Mouse (Mus musculus) myocyte (in vitro differentiated cells): ENCODE data around the gene Gm765.

Experiments
- CEBPB ChIP-seq: IDR thresholded peaks from 2 replicates; pipeline ENCODE4 v1.6.1; 2011; ENCODE audit warnings: mild to moderate bottlenecking, moderate library complexity; ENCODE audit not compliant: poor library complexity, insufficient read depth, severe bottlenecking
- E2F4 ChIP-seq: IDR thresholded peaks from one replicate; pipeline ENCODE4 v1.6.1; 2011; ENCODE audit warnings: mild to moderate bottlenecking, control low read depth, moderate library complexity; ENCODE audit not compliant: insufficient read depth
- MAX ChIP-seq: IDR thresholded peaks from one replicate; pipeline ENCODE4 v1.6.1; 2011; ENCODE audit warnings: low read depth, mild to moderate bottlenecking, control low read depth
- MYOD1 ChIP-seq, 3 experiments: IDR thresholded peaks; one replicate each; pipeline ENCODE4 v1.6.1; 2011; ENCODE audit warnings: control low read depth in 2 of 3, low read depth in 2 of 3, mild to moderate bottlenecking in 2 of 3, moderate library complexity in 1 of 3; ENCODE audit not compliant: insufficient read length in 2 of 3, control insufficient read depth in 1 of 3
- MYOG ChIP-seq, 3 experiments: IDR thresholded peaks; one replicate each; pipeline ENCODE4 v1.6.1; 2011; ENCODE audit warnings: control low read depth in 2 of 3, low read depth in 2 of 3, mild to moderate bottlenecking in 2 of 3; ENCODE audit not compliant: insufficient read length in 2 of 3, control insufficient read depth in 1 of 3, insufficient read depth in 1 of 3
- POLR2A ChIP-seq: IDR thresholded peaks from one replicate; pipeline ENCODE4 v1.6.1; 2011; ENCODE audit warnings: low read depth, mild to moderate bottlenecking, control low read depth, moderate library complexity; ENCODE audit not compliant: insufficient read length
- POLR2AphosphoS2 ChIP-seq: IDR thresholded peaks from one replicate; pipeline ENCODE4 v1.6.1; 2011; ENCODE audit warnings: low read depth, control low read depth; ENCODE audit not compliant: insufficient read length
- SRF ChIP-seq: IDR thresholded peaks from one replicate; pipeline ENCODE4 v1.6.1; 2011; ENCODE audit warnings: low read depth; ENCODE audit not compliant: control insufficient read depth, insufficient read length
- TCF12 ChIP-seq: IDR thresholded peaks from one replicate; pipeline ENCODE4 v1.6.1; 2011; ENCODE audit warnings: mild to moderate bottlenecking, control low read depth; ENCODE audit not compliant: poor library complexity, insufficient read depth, severe bottlenecking
- USF1 ChIP-seq: IDR thresholded peaks from one replicate; pipeline ENCODE4 v1.6.1; 2011; ENCODE audit warnings: low read depth, mild to moderate bottlenecking, control low read depth, moderate library complexity

DNA sequence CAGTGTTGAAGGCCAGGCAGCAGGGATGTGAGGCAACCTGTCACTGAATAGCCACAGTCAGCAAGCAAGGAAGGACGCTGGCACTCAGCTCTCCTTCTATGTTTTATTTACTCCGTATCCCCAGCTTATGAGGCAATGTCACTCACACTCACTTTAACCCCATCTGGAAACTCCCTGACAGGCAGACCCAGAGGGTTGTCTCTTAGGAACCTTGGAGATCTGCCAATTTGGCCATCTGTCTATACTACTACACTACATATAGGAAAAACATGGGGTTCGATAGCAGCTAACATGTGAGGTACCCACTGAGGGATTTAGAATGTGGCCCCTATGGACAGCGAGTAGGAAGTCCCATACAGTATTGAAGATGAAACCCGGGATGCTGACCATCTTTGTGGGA is 12.7 kb upstream of the Gm765 start:
- TF ChIP-seq POLR2A = no peak
- no peak for TF ChIP-seq MYOD1 (IDR thresholded peaks at IDR 0.05; ENCODE audit: control insufficient read depth in 1 of 3, insufficient read length in 2 of 3, low read depth in 2 of 3)
- TF ChIP-seq USF1 = no peak
- no peak for TF ChIP-seq E2F4
- no peak for TF ChIP-seq TCF12
- TF ChIP-seq POLR2AphosphoS2 = no peak
- no peak for TF ChIP-seq MAX
- no peak for TF ChIP-seq CEBPB
- TF ChIP-seq SRF = no peak
- no peak for TF ChIP-seq MYOG (IDR thresholded peaks at IDR 0.05; ENCODE audit: control insufficient read depth in 1 of 3, insufficient read depth in 1 of 3, insufficient read length in 2 of 3, low read depth in 2 of 3)
